Mouse (Mus musculus) MEL (cell line): ENCODE measurements around the gene Prss35. TPM values are rescaled to one million over a fixed set of nuclear protein-coding genes. Genes with fewer than 3 reads are reported as not detected.

Experiments
- DNase-seq: peaks from one replicate; pipeline ENCODE4 v3.0.0; 2011; ENCODE audit warnings: low read depth, low spot score
- H3K27ac ChIP-seq: 2 replicates; pipeline ENCODE4 v1.5.1; 2012; ENCODE audit warnings: low read depth, mild to moderate bottlenecking, control low read depth, low read length, moderate library complexity; ENCODE audit not compliant: control insufficient read depth
- H3K27me3 ChIP-seq, 2 experiments: fragments of 150-350 bp in 1 of 2; sonication (generic) in 1 of 2; 2 replicates each; pipeline ENCODE4 v1.6.1; 2012; ENCODE audit warnings: low read length in 2 of 2, mild to moderate bottlenecking in 2 of 2, improper control_type of control experiment in 1 of 2, moderate library complexity in 1 of 2; ENCODE audit not compliant: insufficient read depth in 2 of 2, control insufficient read depth in 1 of 2
- H3K36me3 ChIP-seq, 2 experiments: 2 replicates each; pipeline ENCODE4 v1.6.1; 2012 to 2014; ENCODE audit warnings: low read length in 2 of 2, improper control_type of control experiment in 1 of 2, inconsistent platforms in 1 of 2, mild to moderate bottlenecking in 1 of 2; ENCODE audit not compliant: insufficient read depth in 2 of 2, control insufficient read depth in 1 of 2
- H3K4me1 ChIP-seq, 2 experiments: fragments of 150-350 bp in 1 of 2; sonication (generic) in 1 of 2; 2 replicates each; pipeline ENCODE4 v1.6.1; 2012; ENCODE audit warnings: low read length in 2 of 2, improper control_type of control experiment in 1 of 2, mild to moderate bottlenecking in 1 of 2; ENCODE audit not compliant: insufficient read depth in 2 of 2, control insufficient read depth in 1 of 2
- H3K4me3 ChIP-seq, 2 experiments: fragments of 150-350 bp in 1 of 2; sonication (generic) in 1 of 2; 2 replicates each; pipeline ENCODE4 v1.5.1; 2012; ENCODE audit warnings: low read depth in 2 of 2, low read length in 2 of 2, mild to moderate bottlenecking in 2 of 2, moderate library complexity in 2 of 2, control low read depth in 1 of 2, improper control_type of control experiment in 1 of 2; ENCODE audit not compliant: control insufficient read depth in 1 of 2, insufficient read depth in 1 of 2
- H3K79me2 ChIP-seq: 2 replicates; pipeline ENCODE4 v1.6.1; 2012; ENCODE audit warnings: mild to moderate bottlenecking, low read length, moderate library complexity; ENCODE audit not compliant: control insufficient read depth, poor library complexity, insufficient read depth
- H3K9ac ChIP-seq: 2 replicates; pipeline ENCODE4 v1.6.1; 2012; ENCODE audit warnings: low read depth, mild to moderate bottlenecking, control low read depth, low read length, moderate library complexity; ENCODE audit not compliant: control insufficient read depth, poor library complexity, severe bottlenecking
- H3K9me3 ChIP-seq: fragments of 150-350 bp; sonication (generic); replicated peaks from 2 replicates; pipeline ENCODE4 v1.6.1; 2012; ENCODE audit warnings: mild to moderate bottlenecking, low read length, improper control_type of control experiment, moderate library complexity; ENCODE audit not compliant: insufficient read depth
- BHLHE40 ChIP-seq: IDR thresholded peaks from 2 replicates; pipeline ENCODE4 v1.6.1; 2012; ENCODE audit warnings: low read depth, mild to moderate bottlenecking, inconsistent platforms, low read length, improper control_type of control experiment, borderline replicate concordance
- GATA1 ChIP-seq: IDR thresholded peaks from 2 replicates; pipeline ENCODE4 v1.6.1; 2011; ENCODE audit warnings: low read depth, low read length, improper control_type of control experiment
- MEF2A ChIP-seq: IDR thresholded peaks from 2 replicates; pipeline ENCODE4 v1.6.1; 2014; ENCODE audit warnings: low read depth, mild to moderate bottlenecking, inconsistent platforms, low read length, improper control_type of control experiment; ENCODE audit not compliant: poor library complexity, insufficient replicate concordance, severe bottlenecking; ENCODE audit errors: extremely low read depth
- MXI1 ChIP-seq: IDR thresholded peaks from 2 replicates; pipeline ENCODE4 v1.6.1; 2011; ENCODE audit warnings: mild to moderate bottlenecking, low read depth, low read length, improper control_type of control experiment
- MYB ChIP-seq: IDR thresholded peaks from 2 replicates; pipeline ENCODE4 v1.6.1; 2011; ENCODE audit warnings: mild to moderate bottlenecking, low read depth, low read length, improper control_type of control experiment
- MYC ChIP-seq: IDR thresholded peaks from 2 replicates; pipeline ENCODE4 v1.6.1; 2011; ENCODE audit warnings: low read depth, mild to moderate bottlenecking, low read length, improper control_type of control experiment, moderate library complexity
- NRF1 ChIP-seq: IDR thresholded peaks from 2 replicates; pipeline ENCODE4 v1.6.1; 2014; ENCODE audit warnings: low read depth, mild to moderate bottlenecking, inconsistent platforms, low read length, improper control_type of control experiment, moderate library complexity; ENCODE audit not compliant: poor library complexity, insufficient read depth, severe bottlenecking
- POLR2A ChIP-seq, 2 experiments: IDR thresholded peaks; 2 replicates each; pipeline ENCODE4 v1.6.1; 2011 to 2012; ENCODE audit warnings: low read length in 2 of 2, mild to moderate bottlenecking in 2 of 2, control low read depth in 1 of 2, improper control_type of control experiment in 1 of 2, low read depth in 1 of 2, moderate library complexity in 1 of 2; ENCODE audit not compliant: control insufficient read depth in 1 of 2, insufficient read depth in 1 of 2, poor library complexity in 1 of 2
- POLR2AphosphoS5 ChIP-seq: IDR thresholded peaks from 2 replicates; pipeline ENCODE4 v1.6.1; 2012; ENCODE audit warnings: low read depth, borderline replicate concordance, mild to moderate bottlenecking, inconsistent platforms, low read length, moderate library complexity, mixed read lengths
- RCOR1 ChIP-seq: IDR thresholded peaks from 2 replicates; pipeline ENCODE4 v1.6.1; 2012; ENCODE audit warnings: low read depth, mild to moderate bottlenecking, inconsistent platforms, low read length, improper control_type of control experiment
- SIN3A ChIP-seq: IDR thresholded peaks from 2 replicates; pipeline ENCODE4 v1.6.1; 2012; ENCODE audit warnings: low read length, improper control_type of control experiment, inconsistent platforms
- SMC3 ChIP-seq: IDR thresholded peaks from 2 replicates; pipeline ENCODE4 v1.6.1; 2011; ENCODE audit warnings: low read depth, low read length, improper control_type of control experiment
- TBP ChIP-seq: IDR thresholded peaks from 2 replicates; pipeline ENCODE4 v1.8.0; 2011; ENCODE audit warnings: low read depth, low read length, improper control_type of control experiment
- TCF12 ChIP-seq: IDR thresholded peaks from 2 replicates; pipeline ENCODE4 v1.6.1; 2014; ENCODE audit warnings: low read depth, mild to moderate bottlenecking, inconsistent platforms, low read length, improper control_type of control experiment, moderate library complexity
- USF1 ChIP-seq: IDR thresholded peaks from 2 replicates; pipeline ENCODE4 v1.6.1; 2014; ENCODE audit warnings: low read depth, mild to moderate bottlenecking, inconsistent platforms, low read length, improper control_type of control experiment, moderate library complexity
- ZC3H11A ChIP-seq: IDR thresholded peaks from 2 replicates; pipeline ENCODE4 v1.6.1; 2012; ENCODE audit warnings: low read depth, mild to moderate bottlenecking, inconsistent platforms, low read length, improper control_type of control experiment
- ZNF384 ChIP-seq: IDR thresholded peaks from 2 replicates; pipeline ENCODE4 v1.6.1; 2012; ENCODE audit warnings: low read depth, mild to moderate bottlenecking, inconsistent platforms, low read length, improper control_type of control experiment
- polyA plus RNA-seq, 2 experiments: library from polyadenylated mRNA; stranded (reverse) in 1 of 2; unstranded in 1 of 2; fragments of >175 nt in 1 of 2; fragments of >200 nt in 1 of 2; gene quantifications; 2 replicates each; pipeline versions ENCODE4 v1.2.1 to v1.2.4; 2012; ENCODE audit warnings: low replicate concordance in 2 of 2, low read depth in 1 of 2; ENCODE audit not compliant: insufficient read length in 2 of 2, insufficient read depth in 1 of 2, missing spikeins in 1 of 2
- total RNA-seq: library from RNA; depleted of rRNA; stranded (reverse); fragments of 300-350 nt; gene quantifications from 2 replicates; pipeline ENCODE4 v1.2.3, GENCODE M21; 2012

Gene Prss35
- total and polyA plus RNA-seq, 3 experiments = not detected

DNA sequence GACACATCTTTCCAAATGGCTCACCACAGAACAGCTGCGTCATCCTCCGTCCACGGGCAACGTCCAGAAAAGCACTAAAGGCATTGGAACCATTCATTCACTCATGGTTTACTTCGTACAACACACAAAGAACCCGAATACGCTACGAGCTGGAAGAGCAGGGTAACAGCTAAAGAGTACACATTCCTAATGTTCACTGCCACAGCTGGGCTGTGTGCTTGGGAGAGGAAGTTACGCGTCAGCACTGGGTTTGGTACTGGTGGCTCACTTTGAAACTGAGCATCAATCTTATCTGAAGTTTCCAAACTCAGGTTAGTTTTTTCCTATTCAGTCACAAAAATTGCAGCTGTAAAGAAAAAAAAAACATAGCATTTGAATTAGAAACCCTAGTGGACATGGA is 23.5 kb downstream of the Prss35 start:
- DNase-seq = no peak
- no peaks in the 10 kb centered on the region for H3K79me2 ChIP-seq
- no peak overlapping the region for H3K4me3 ChIP-seq
- TF ChIP-seq SMC3 (no peak), MYB (no peak)
- H3K27me3 ChIP-seq = peaks cover 2 to 3% of the 10 kb centered on the region in 2 experiments; a peak in 1 of 4 replicates
- no peaks in the 10 kb centered on the region for H3K9me3 ChIP-seq
- H3K36me3 ChIP-seq = no peaks in the 10 kb centered on the region
- no peak overlapping the region for H3K27ac ChIP-seq
- H3K4me1 ChIP-seq = no peaks in the 10 kb centered on the region
- H3K9ac ChIP-seq = no peak overlapping the region

DNA sequence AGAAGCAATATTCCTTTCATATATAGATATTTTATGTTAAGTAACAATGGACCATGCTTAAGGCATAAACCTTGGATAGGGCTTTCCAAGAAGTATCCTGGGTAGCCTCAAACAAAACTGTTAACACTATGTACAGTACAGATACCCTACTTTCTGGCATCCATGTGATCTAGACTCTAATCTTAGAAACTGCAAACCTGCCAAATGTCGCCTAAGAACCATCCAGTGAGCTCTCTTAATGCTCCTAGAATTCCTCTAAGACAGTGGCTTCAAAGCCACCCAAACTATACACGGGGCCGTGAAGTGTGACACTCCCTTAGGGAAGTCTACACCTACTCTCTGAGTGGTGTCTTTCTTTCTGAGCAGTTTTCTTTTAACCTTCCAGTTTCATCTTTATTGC is 29.4 kb downstream of the Prss35 start:
- Histone ChIP-seq H3K9ac (no peak overlapping the region), H3K79me2 (no peaks in the 10 kb centered on the region), H3K4me3 (no peak overlapping the region), H3K9me3 (no peaks in the 10 kb centered on the region), H3K27me3 (no peaks in the 10 kb centered on the region; a peak in 2 of 4 replicates), H3K27ac (no peak overlapping the region), H3K4me1 (no peaks in the 10 kb centered on the region), H3K36me3 (no peaks in the 10 kb centered on the region)
- TF ChIP-seq RCOR1 = no peak
- no peak for TF ChIP-seq BHLHE40
- no peak for TF ChIP-seq GATA1
- TF ChIP-seq NRF1 = no peak
- TF ChIP-seq TBP = no peak
- TF ChIP-seq MYC = no peak
- no peak for TF ChIP-seq SMC3
- no peak for TF ChIP-seq MXI1
- TF ChIP-seq ZNF384 = no peak
- TF ChIP-seq TCF12 = no peak
- TF ChIP-seq ZC3H11A = no peak
- no peak for TF ChIP-seq USF1
- TF ChIP-seq POLR2A (IDR thresholded peaks at IDR 0.05; ENCODE audit: control insufficient read depth in 1 of 2, insufficient read depth in 1 of 2, low read depth in 1 of 2, low read length in 2 of 2, poor library complexity in 1 of 2) = no peak
- TF ChIP-seq SIN3A = no peak
- no peak for TF ChIP-seq POLR2AphosphoS5
- no peak for TF ChIP-seq MEF2A
- no peak for DNase-seq
